Mouse (Mus musculus) erythroblast, embryonic 14.5 days (primary cell): Measurements from ENCODE around the gene Tmem255b.

Source experiments
- GATA1 ChIP-seq: IDR thresholded peaks from 2 replicates; pipeline ENCODE4 v1.6.1; 2012; ENCODE audit warnings: low read length, inconsistent platforms, mixed read lengths
- TAL1 ChIP-seq: IDR thresholded peaks from 3 replicates; pipeline ENCODE4 v1.6.1; 2012; ENCODE audit warnings: low read length, inconsistent platforms, mixed read lengths

DNA sequence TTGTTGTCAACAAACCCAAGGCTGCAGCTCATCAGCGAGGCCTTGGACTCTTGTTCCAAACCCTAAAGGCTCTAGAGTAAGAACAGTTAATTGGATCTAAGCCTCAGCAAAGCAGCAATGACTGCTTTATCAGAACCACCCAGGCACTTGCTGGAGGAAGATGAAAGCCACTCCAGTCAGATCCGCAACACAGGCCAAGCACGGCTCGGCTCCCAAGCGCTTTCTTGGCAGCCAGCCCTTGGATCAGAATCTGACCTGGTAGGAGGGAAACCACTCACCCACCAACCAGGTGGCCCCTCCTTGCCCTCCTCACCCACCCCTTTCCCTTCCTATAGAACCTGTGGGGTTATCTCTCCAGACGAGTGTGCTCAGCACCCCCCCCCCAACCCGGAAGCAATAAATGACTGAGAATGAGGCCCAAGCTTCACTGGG lies 81.0 kb downstream of the Tmem255b start:
- TF ChIP-seq TAL1, result no peak
- TF ChIP-seq GATA1, result no peak
